Mouse (Mus musculus) yolk sac, embryonic 10.5 days (tissue): ENCODE data around the gene Rmdn2.

Experiments
- DNase-seq: peaks from one replicate; pipeline ENCODE4 v3.0.0-alpha.2; 2017; ENCODE audit warnings: low spot score

Gene Rmdn2

GRCm38 (mm10) chr17:79616621-79617020 is 5.0 kb downstream of the Rmdn2 start:
- DNase-seq = no peak

GRCm38 (mm10) chr17:79618455-79618854 is 6.8 kb downstream of the Rmdn2 start:
- no peak for DNase-seq

GRCm38 (mm10) chr17:79618984-79619383 is 7.3 kb downstream of the Rmdn2 start:
- DNase-seq = no peak

GRCm38 (mm10) chr17:79622050-79622449 is 10.4 kb downstream of the Rmdn2 start:
- no peak for DNase-seq

- DNase-seq = no peak
Observed at GRCm38 (mm10) chr17:79622574-79622973, 10.9 kb downstream of the Rmdn2 start.

- DNase-seq = no peak
Observed at GRCm38 (mm10) chr17:79623841-79624240, 12.2 kb downstream of the Rmdn2 start.

GRCm38 (mm10) chr17:79626241-79626816 is 14.7 kb downstream of the Rmdn2 start:
- DNase-seq = no peak

- DNase-seq = no peak
Observed at GRCm38 (mm10) chr17:79649893-79650292, 38.2 kb downstream of the Rmdn2 start.

GRCm38 (mm10) chr17:79650297-79650696 is 38.6 kb downstream of the Rmdn2 start:
- DNase-seq = no peak

- peak; percentile 68 for DNase-seq
Observed at GRCm38 (mm10) chr17:79653171-79653570, 41.5 kb downstream of the Rmdn2 start.

- DNase-seq = no peak
Observed at GRCm38 (mm10) chr17:79654187-79654586, 42.5 kb downstream of the Rmdn2 start.

GRCm38 (mm10) chr17:79657785-79658184 is 46.1 kb downstream of the Rmdn2 start:
- DNase-seq = no peak

GRCm38 (mm10) chr17:79658452-79658851 is 46.8 kb downstream of the Rmdn2 start:
- peak; percentile 47 for DNase-seq

- no peak for DNase-seq
Observed at GRCm38 (mm10) chr17:79658863-79659262, 47.2 kb downstream of the Rmdn2 start.

- DNase-seq = peak; percentile 52
Observed at GRCm38 (mm10) chr17:79661387-79661786, 49.7 kb downstream of the Rmdn2 start.

- DNase-seq = no peak
Observed at GRCm38 (mm10) chr17:79661848-79662247, 50.2 kb downstream of the Rmdn2 start.

- no peak for DNase-seq
Observed at GRCm38 (mm10) chr17:79663393-79664105, 51.9 kb downstream of the Rmdn2 start.

- DNase-seq = no peak
Observed at GRCm38 (mm10) chr17:79664106-79664417, 52.4 kb downstream of the Rmdn2 start.

GRCm38 (mm10) chr17:79670837-79671236 is 59.2 kb downstream of the Rmdn2 start:
- no peak for DNase-seq

GRCm38 (mm10) chr17:79695106-79695505 is 83.4 kb downstream of the Rmdn2 start:
- DNase-seq = no peak

- DNase-seq = no peak
Observed at GRCm38 (mm10) chr17:79695541-79695940, 83.9 kb downstream of the Rmdn2 start.

GRCm38 (mm10) chr17:79699197-79699596 is 87.5 kb downstream of the Rmdn2 start:
- no peak for DNase-seq

- no peak for DNase-seq
Observed at GRCm38 (mm10) chr17:79700871-79701270, 89.2 kb downstream of the Rmdn2 start.
